Mouse (Mus musculus): ENCODE results near the gene Nhsl2. TPM values are rescaled to one million over a fixed set of nuclear protein-coding genes. Genes with fewer than 3 reads are reported as not detected.

The Nhsl2 gene
- polyA plus RNA-seq, 1 experiment, result not detected

GRCm38 (mm10) chrX:102042386-102042785 is 193.2 kb downstream of the Nhsl2 start:
- no peak for TF ChIP-seq GATA1 (IDR thresholded peaks at IDR 0.05; ENCODE audit: low read length)

DNA sequence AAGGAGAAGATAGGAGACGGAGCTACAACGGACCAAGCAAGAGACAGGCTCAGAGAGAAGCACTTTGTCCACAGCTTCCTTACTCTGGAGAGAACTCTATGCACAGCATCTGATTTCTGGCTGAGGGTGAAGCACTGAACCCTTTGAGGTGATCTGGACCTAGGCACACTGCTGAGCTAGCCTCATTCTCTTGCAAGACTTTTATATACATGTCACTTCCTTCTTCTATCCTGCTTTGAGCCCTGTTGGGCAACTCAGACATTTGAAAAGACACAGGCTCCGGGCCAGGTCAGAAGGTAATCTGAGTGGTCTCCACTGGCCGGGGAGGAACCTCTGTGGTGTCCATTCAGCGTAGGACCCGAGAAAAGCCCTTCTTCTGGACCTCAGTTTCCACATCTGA is 201.4 kb downstream of the Nhsl2 start:
- TF ChIP-seq GATA1 (IDR thresholded peaks at IDR 0.05; ENCODE audit: low read length), result no peak

DNA sequence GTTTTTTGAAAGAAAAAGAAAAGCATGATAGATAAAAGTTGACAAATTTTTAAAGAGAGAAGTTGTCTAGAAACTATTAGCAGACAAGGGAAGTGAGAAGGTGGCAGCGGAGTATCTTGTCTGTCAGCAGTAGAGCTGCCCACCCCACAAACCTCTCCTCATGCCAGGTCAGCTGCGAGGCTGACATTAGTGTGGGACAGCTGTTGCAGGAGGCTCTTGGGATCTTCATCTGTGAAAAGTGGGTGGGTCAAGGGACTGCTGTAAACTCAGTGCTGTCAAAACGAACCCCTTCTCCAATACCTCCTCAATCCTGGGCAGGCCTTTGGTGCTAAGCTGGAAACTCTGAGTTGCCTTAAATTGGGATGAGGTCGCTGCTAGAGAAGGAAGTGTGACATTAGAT is 202.0 kb downstream of the Nhsl2 start:
- TF ChIP-seq GATA1 (IDR thresholded peaks at IDR 0.05; ENCODE audit: low read length), result no peak

GRCm38 (mm10) chrX:102053371-102053770 is 204.2 kb downstream of the Nhsl2 start:
- no peak for TF ChIP-seq GATA1 (IDR thresholded peaks at IDR 0.05; ENCODE audit: low read length)

- no peak for TF ChIP-seq GATA1 (IDR thresholded peaks at IDR 0.05; ENCODE audit: low read length)
Measured at GRCm38 (mm10) chrX:102054009-102054408, 204.8 kb downstream of the Nhsl2 start.

- no peak for TF ChIP-seq GATA1 (IDR thresholded peaks at IDR 0.05; ENCODE audit: low read length)
Measured at GRCm38 (mm10) chrX:102059437-102059836, 210.3 kb downstream of the Nhsl2 start.

DNA sequence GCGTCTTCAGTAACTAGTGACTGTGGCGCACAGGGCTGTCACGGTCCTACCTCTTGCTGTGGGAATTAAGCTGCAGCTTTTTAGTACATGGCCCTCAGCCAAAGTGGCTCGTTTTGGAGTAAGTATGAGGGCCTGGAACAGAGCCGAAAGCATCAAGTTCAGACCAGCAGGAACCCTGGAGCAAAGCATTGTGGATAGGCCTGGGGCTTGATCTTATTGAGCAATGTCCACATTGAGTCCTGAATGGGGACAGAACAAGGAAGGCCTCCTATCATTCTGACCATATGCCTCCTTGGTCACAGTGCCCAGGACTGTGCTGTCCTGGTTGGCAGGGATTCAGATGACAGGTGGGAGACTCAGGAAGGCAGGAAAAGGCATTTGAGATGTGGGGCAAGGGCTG is 211.1 kb downstream of the Nhsl2 start:
- no peak for TF ChIP-seq GATA1 (IDR thresholded peaks at IDR 0.05; ENCODE audit: low read length)

DNA sequence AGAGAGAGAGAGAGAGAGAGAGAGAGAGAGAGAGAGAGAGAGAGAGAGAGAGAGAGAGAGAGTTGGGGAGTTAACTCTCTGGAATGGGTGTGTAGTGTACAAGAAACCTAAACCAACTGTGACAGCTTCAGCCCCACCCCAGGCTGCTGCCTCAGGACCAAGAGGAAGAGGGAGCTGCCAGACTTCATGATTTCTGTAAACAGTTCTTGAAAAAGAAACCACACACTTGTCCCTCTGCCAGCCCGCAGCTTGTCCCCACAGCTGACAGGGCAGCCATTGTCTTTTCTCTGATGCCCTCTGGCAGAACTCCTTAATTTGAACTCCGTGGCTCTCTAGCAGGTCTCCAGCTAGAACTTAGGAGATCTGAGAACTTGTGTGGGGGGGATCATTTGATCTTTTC is 211.7 kb downstream of the Nhsl2 start:
- TF ChIP-seq GATA1 (IDR thresholded peaks at IDR 0.05; ENCODE audit: low read length), result no peak

- no peak for TF ChIP-seq GATA1 (IDR thresholded peaks at IDR 0.05; ENCODE audit: low read length)
Measured at GRCm38 (mm10) chrX:102064062-102064461, 214.9 kb downstream of the Nhsl2 start.

GRCm38 (mm10) chrX:102065213-102065775 is 216.1 kb downstream of the Nhsl2 start:
- TF ChIP-seq GATA1 (IDR thresholded peaks at IDR 0.05; ENCODE audit: low read length), result no peak

DNA sequence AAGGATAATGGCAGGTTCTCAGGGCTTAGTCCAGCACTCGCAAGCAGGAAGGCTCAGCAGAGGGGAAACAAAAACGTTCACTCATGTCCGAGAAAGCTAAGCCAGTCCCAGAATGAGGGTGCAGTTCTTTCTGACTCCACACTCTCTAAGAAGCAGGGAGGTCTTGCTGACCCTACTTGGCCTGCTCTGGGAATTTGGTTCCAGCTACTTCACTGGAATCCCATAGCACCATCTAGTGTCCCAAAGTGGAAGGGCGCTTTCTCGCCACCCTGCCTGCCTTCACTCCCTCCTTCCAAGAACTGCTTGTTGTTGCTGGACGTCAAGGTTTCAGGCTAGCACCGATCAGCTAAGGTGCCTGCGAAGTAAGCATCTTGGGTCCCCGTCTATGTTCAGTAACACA is 216.9 kb downstream of the Nhsl2 start:
- TF ChIP-seq GATA1 (IDR thresholded peaks at IDR 0.05; ENCODE audit: low read length), result no peak

- no peak for TF ChIP-seq GATA1 (IDR thresholded peaks at IDR 0.05; ENCODE audit: low read length)
Measured at GRCm38 (mm10) chrX:102067118-102067517, 217.9 kb downstream of the Nhsl2 start.

DNA sequence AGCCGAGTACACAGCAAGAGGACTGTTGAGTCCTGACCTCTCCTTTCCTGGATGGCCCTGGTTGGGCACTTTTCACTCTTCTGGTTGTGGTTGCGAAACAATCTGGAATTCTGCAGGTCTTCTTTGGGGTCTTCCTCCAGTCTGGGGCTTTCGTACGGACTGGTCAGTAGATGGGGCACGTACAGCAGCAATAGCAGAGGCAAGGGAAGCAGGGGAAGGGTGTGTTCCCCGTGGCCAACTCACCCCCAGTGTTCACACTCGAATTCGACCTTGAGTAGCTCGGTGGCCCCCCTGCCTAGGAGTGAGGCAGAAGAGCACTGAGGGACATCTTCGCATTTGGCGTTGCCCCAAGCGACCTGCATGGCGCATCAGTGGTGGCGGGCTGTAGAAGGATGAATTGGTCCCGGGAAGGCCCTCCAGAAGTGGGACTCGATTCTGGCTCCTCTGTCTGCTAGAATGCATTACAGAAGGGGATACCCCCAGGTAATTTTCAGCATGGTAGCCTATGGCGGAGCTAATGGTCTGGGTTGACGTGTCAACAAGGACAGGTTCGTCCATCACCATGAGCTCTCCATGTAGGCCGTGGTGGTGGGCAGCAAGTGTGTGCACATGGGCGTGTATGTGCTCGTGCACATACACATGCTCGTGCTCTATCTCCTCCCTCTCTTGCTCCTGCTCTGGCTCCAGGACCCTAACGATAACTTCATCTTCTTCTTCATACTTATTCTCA is 219.8 kb downstream of the Nhsl2 start:
- TF ChIP-seq GATA1 (IDR thresholded peaks at IDR 0.05; ENCODE audit: low read length), result no peak

DNA sequence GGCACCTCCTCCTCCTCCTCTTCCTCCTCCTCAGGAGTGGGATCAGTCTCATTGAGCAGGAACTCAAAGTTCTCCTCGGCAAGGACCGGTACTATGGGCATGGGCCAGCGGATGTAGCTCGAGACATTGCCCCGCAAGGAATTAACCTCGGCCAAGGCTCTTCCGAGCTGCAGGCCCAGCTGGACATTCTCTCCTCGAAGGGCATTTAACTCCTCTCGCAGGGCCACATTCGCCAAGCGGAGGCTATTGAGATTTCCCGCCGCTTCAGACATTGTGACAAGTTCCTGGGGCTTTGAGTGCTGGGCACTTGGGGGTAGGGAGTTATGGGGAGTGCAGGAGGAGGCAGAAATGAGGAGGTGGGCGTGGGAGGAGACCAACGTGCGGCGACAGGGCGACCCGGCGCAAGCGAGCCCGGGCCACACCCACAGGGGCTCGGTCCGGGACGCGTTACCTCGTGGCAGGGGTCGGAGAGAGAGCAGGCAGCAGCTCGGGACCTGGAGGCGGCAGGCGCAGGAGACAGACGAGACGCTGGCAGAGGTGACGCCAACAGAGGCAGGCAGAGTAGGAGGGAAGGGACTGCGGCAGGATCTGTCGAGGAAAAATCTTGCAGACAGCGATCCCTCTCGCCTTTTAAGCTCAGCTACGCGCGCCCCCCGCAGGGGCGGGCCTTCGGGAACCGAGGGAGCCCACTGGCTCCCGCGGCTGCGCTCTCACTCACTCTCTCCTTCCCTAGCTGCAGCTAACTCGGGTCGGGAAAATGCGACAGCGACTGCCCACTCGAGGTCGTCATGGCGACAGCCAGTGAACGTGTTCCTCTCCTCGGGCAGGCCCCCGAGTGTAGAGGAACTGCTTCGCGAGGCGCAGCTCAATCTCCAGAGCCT is 221.6 kb downstream of the Nhsl2 start, which contains the start of gene Rtl5:
TSS of gene Rtl5 (minus strand) at position 714 of the 881 bp plus-strand sequence.
- no peak for TF ChIP-seq GATA1 (IDR thresholded peaks at IDR 0.05; ENCODE audit: low read length)

GRCm38 (mm10) chrX:102071517-102071916 is 222.3 kb downstream of the Nhsl2 start:
- TF ChIP-seq GATA1 (IDR thresholded peaks at IDR 0.05; ENCODE audit: low read length), result no peak
